In the genomic region with DNA sequence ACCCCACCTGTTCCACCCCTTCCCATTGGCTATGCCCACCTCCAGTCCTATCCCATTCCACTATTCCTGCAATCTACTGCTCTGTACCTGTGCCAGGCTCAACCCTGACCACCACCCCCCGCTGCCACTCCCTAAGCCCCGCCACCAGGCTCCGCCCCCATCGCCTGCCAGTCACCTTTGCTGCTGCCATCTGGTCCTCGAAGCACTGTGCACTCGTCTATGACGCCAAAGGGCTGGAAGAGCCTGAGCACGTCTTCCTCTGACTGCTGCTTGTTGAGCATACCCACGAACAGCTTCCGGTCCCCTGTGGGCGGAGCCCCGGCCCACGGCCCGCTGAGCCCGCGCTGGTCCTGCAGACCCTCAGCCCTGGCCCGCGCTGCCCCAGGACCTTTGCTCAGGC, we compare ENCODE assay signal across 1 mouse cellular context.
TF ChIP-seq lines count a peak whose summit lies in the region.

No protein-coding gene starts in this region.

TF ChIP-seq in CH12.LX, 34 proteins besides CTCF, POLR2A, EP300 and RAD21 (continued from another document):
- no peak for TF ChIP-seq UBTF (IDR thresholded peaks at IDR 0.05; ENCODE audit: low read depth, low read length)
- no peak for TF ChIP-seq SIN3A (IDR thresholded peaks at IDR 0.05; ENCODE audit: low read length)
- no peak for TF ChIP-seq MYC (IDR thresholded peaks at IDR 0.05; ENCODE audit: low read depth, low read length)
- TF ChIP-seq TCF12 (IDR thresholded peaks at IDR 0.05; ENCODE audit: low read depth, low read length): no peak
- TF ChIP-seq E2F4 (IDR thresholded peaks at IDR 0.05; ENCODE audit: insufficient replicate concordance, low read depth, low read length): no peak
- TF ChIP-seq CHD2 (IDR thresholded peaks at IDR 0.05; ENCODE audit: low read length): no peak
- no peak for TF ChIP-seq TBP (conservative IDR thresholded peaks at IDR 0.05; ENCODE audit: low read depth, low read length)
- no peak for TF ChIP-seq IRF4 (IDR thresholded peaks at IDR 0.05; ENCODE audit: low read depth, low read length)
- TF ChIP-seq HCFC1 (IDR thresholded peaks at IDR 0.05; ENCODE audit: low read depth, low read length): no peak
- TF ChIP-seq ZNF384 (IDR thresholded peaks at IDR 0.05; ENCODE audit: low read depth, low read length): no peak
- no peak for TF ChIP-seq MAZ (IDR thresholded peaks at IDR 0.05; ENCODE audit: low read depth, low read length)
- TF ChIP-seq MAFK (IDR thresholded peaks at IDR 0.05; ENCODE audit: insufficient replicate concordance, low read length): no peak
- TF ChIP-seq KAT2A (IDR thresholded peaks at IDR 0.05; ENCODE audit: insufficient replicate concordance, low read length): no peak
TF ChIP-seq in CH12.LX: peak in this region for 0.
